Mouse (Mus musculus): ENCODE data around the gene Guca1a.

Guca1a gene

DNA sequence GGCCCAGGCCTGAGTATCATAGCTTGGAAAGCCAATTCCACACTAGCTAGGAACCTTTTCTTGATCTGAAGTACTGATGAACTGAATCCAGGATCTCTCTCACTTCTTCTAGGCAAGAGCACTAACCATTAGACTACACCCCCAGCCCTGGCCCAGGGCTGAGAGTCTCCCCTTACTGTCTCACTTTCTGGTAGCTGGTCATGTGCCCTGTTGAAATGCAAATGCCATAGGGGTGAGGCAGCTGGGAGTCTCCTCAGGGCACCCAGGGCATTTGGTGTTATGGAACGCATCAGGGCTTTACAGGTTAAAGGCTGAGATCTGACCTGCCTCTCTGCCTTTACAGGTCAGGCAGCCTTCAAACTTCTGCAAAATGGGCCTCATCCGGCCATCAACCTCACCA lies 19.8 kb upstream of the Guca1a start:
- DNase-seq (ENCODE audit: extremely low spot score, low spot score): no peak

DNA sequence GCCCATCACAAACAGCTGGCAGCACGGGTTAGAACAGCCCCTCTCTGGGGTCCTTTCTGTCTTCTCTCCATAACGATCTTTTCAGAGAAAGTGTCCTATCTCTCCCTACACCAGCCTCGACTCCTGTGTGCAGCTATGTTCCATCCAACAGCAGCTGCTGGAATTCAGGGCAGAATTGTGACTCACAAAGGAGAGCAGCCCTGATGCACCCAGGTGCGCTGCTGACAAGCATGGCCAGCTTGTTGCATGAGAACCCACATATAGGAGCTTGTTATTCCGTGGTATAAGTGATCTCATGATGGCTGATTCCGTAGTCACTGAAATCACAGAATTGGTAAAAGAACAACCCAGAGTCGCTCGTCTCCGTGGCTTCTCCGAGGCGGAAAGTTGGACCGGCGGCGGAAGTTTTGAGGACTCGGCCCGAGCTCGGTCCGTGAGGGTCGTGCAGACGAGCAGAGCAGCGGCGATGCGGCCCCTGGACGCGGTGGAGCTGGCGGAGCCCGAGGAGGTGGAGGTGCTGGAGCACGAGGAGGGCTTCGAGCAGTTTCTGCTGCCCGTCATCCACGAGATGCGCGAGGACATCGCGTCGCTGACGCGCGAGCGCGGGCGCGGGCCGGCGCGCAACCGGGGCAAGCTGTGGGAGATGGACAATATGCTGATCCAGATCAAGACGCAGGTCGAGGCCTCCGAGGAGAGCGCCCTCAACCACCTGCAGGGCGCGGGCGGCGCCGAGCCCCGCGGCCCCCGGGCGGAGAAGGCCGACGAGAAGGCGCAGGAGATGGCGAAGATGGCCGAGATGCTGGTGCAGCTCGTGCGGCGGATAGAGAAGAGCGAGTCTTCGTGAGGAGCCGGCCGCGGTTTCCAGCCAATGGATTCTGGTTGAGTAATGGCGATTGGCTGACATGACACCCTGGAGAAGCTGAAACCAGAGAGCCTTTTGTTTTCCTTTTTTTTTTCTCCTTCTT lies 9.8 kb upstream of the Guca1a start:
- DNase-seq (ENCODE audit: extremely low spot score, low spot score): peak; percentile 46

DNA sequence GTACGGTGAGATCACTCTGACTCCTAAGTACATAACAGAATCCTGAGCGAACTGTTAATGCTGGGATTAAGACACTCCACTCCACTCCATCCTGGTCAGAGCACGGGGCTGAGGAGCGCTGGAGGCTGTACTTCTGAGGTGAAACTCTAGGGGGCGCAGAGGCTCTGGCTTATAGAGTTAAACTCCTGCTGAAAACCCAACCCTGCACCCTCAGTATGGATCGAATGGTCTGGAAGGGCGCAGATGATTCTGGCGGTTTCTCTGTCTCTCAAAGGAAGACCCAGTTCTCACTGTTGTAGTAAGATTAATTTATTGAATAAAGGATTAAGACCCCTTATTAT lies 8.1 kb upstream of the Guca1a start:
- peak; percentile 75 for DNase-seq (ENCODE audit: extremely low spot score, low spot score)

DNA sequence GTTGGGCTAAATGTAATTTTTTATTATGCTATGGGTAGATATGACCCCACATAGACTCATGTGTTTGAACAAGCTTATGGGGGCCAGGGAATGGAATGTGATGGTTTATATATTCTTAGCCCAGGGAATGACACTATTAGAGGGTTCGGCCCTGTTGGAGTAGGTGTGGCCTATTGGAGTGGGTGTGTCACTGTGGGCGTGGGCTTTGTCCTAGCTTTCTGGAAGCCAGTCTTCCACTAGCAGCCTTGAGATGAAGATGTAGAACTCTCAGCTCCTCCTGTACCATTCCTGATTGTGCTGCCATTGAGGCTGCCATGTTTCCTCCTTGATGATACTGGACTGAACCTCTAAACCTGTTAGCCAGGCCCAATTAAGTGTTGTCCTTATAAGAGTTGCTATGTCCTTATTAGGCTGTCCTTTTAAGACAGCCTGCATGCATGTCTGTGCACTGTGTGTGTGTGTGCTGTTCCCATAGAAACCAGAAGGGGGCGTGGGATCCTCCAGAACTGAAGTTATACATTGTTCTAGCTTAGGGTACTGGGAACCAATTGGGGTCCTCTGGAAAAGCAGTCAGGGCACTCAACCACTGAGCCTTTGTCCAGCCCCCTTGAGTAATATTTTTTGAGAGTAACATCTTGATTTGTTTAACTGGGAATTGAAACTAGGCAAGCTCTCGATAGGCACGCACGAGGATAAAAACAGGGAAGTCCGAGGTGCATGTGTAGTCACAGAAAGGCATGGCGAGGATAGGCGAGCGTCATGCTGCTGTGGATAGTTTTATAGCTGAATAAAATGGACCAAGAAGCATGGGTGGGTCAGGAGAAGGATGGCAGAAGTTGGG lies 7.6 kb upstream of the Guca1a start:
- no peak for DNase-seq (ENCODE audit: extremely low spot score, low spot score)

DNA sequence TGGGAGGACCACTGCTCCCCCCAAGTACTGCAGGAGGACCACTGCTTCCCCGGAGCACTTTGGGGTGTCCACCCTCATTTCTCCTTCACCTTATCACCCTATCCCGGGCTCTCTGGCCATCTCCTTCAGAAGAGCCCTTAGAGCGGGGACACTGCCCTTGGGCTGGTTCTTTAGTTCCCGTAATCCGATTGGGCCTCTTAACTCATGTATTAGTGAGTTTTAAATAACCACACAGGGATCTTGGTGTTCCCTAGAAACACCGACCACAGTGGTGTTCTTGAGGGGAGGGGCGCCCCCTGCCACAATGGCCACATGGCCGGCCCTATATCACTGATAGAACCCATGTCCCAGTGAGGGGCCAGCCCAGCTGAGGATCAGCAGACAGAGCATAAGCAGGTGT lies 1.3 kb downstream of the Guca1a start:
- DNase-seq (ENCODE audit: extremely low spot score, low spot score): no peak

DNA sequence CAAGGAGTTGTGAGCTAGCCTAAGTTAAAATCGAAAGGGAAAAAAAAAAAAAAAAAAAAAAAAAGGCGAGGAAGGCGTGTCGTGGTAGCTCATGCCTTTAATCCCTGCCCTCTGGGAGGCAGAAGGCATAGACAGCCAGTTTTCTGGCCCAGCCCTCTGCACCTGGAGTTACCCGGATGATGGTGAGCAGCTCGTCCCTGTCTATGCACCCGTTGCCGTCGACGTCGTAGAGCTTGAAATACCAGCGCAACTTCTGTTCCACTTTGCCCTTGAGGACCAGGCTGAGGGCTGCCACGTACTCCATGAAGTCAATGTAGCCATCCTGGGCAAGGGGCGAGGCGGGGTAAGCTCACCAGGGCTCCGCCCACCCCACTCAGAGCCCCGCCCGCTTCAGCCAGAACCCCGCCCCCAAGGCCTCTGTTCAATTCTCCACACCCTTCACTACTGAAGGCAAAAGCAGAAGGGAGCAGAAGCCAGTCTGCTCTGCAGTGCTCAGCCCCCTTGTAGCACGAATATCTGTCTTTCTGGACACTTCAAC lies 4.9 kb downstream of the Guca1a start:
- DNase-seq (ENCODE audit: extremely low spot score, low spot score): peak; percentile 52

DNA sequence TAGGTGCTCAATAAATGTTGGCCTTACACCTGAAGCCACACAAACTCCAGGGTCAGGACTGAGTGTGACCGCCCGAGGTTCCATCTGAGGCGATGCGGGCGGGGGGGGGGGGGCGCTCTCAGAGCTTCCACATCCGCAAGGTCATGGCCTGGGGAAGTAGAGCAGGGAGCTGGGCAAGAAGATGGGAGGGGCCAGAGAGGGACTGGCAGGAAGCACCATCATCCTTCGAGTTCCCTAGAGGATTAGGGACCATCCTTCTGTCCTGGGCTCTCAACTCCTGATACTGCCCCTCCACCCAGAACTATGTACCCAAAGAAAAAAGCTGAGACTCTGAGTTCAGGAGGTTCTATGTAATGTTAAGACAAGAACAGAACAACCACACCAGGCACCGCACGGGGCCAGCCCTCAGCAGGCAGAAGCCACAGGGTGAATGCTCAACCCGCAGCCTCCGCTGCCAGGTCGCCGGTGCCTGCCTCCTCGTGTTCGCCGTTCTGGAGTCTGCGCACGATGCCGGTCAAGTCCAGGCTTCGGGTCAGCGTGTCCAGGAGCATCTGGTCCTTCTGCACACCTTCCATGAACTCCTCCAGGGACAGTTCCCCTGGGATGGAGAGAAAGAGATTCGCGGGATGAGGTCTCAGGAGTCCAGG lies 6.0 kb downstream of the Guca1a start:
- DNase-seq (ENCODE audit: extremely low spot score, low spot score): peak; percentile 39

DNA sequence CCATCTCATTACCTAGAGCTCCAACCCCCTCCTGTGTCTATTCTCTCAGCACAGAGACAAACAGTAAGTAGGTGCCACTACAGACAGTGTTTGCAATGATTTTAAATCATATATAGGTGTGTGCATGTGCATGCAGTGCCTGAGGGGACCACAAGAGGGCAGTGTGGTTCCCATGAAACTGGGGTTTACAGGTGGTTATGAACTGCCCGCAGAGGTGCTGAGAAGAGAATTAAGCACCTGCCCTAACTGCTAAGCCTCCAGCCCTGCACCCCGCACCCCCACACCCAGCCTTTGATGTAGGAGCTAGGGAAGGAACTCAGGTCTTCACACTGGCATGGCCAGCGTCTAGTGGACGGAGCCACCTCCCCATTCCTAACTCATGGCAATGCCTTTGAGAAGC lies 13.7 kb downstream of the Guca1a start:
- DNase-seq (ENCODE audit: extremely low spot score, low spot score): peak; percentile 49

DNA sequence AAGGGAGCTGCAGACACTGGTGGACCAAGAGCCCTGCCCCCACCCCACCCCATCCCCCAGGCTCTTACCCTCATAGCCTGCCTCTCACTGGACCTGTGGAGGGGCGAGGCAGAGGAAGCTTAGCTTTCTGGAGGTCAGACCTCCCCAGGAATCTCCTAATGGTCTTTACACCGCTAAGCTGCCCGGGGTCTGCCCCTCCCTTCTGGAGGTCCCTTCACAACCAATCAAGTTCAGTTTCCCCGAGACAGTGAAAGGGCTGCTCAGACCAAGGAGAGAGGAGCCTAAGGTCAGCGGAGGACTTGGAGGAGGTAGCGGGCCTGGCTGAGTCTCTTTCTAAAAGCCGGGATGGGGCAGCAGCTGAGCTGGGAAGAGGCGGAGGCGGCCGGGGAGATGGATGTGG lies 15.2 kb downstream of the Guca1a start, which contains the start of gene Guca1b:
Guca1b (plus strand) TSS at position 249 of the 400 bp plus-strand sequence.
- DNase-seq (ENCODE audit: extremely low spot score, low spot score): no peak

DNA sequence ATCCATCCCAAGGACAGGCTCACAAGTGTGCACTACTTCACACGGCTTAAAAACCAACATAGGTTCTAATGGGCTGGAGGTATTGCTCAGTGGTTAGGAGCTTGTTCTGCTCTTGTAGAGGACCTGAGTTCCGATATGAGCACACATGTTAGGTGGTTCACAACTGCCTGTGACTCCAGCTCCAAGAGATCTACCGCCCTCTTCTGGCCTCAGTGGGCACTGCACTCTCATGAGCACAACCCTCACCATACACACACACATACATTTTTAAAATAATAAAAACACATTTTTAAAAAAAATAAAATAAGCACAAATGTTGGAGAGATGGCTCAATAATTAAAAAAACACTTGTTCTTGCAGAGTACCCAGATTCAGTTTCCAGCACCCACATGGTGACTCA lies 16.3 kb downstream of the Guca1a start:
- DNase-seq (ENCODE audit: extremely low spot score, low spot score): no peak

DNA sequence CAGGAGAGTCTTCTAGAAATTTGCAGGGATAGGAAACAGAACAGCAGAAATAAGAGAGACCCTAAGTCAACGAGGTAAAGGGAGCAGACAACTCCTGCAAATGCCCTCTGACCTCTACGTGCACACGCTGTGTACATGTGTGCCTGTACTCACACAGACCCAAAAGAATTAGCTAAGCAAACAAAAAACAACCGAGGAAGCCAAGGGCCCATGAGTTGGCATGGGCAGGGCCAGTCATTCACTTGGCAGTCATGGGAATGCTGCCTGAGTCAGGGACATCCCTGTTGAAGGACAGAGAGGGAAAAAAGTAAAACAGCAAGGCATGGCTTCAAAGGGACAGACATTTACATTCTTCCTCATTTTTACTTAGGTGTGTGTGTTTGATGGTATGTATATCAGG lies 17.1 kb downstream of the Guca1a start:
- no peak for DNase-seq (ENCODE audit: extremely low spot score, low spot score)

DNA sequence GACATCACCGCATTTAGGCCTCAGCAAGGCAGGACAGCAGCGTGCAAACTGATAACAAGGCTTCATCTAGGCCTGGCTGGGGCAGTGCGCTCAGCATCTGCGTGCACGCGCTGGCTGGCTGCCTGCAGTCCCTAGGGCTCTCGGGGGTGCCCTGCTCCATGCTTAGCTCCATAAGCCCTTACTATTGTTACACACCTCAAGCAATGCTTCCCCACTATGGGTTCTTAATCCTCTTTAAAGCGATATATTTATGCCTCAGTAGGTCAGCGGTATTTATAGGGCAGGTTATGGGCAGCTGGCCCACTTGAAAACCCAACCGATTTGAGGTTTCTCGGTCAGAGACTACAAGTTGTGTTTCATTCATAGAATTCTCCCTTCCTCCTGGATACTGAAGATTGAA lies 18.5 kb downstream of the Guca1a start:
- no peak for DNase-seq (ENCODE audit: extremely low spot score, low spot score)

DNA sequence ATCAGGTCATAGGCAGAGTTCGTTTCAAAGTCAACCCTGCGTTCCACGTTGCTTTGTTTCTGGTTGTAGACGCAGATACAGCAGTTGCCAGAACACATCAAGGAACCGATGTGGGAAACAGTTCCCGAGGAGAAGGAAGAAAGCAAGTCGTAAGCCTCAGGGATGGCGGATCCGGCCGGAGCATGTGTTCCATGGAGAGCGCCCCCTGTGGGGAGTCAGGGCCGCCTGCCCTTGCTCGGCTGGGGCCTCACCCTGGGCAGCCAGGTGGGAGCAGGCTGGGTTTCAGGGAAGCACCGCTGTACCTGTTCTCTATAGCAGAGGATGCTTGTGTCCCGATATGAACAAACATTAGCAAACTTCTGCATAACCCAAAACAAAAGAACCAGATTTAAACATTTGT lies 22.3 kb downstream of the Guca1a start:
- no peak for DNase-seq (ENCODE audit: extremely low spot score, low spot score)

DNA sequence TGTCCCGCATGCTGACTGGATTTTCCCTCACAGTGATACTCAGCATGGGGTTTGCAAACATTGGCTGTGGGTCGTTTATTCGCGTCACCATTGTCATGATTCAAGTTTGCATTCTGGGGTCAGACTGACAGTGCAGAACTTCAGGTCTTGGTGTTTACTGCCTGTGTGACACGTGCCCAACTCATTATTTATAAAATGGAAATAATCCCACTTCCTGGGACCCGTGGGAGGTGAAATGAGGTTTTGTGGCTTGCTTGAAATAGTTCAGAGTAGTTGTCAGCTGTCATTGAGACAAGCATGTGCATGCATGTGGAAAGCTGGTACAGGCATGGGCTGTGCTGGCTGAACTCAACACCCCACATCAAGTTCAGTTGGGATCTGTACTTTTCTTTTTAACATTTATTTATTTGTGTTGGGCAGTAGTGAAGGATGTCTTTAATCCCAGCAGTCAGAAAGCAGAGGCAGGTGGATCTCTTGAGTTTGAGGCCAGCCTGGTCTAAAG lies 23.6 kb downstream of the Guca1a start:
- DNase-seq (ENCODE audit: extremely low spot score, low spot score): no peak

DNA sequence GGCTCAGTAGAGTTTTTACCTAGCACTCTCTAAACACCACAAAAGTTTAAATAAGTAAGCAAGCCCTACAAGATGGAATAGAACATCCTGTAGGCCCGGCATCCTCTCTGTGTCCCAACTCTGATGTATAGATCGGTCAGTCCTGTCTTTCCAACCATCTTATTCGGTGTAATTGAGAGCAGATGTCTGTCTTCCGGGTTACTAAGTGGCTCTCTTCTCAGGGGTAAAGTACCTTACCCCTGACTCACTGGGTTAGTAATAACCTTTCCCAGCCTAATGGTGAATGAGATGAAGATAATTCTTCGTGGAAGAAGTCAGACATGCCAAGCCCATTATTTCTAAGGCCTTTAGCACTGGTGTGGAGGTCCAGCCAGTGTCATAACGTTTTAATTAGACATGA lies 26.4 kb downstream of the Guca1a start:
- no peak for DNase-seq (ENCODE audit: extremely low spot score, low spot score)

DNA sequence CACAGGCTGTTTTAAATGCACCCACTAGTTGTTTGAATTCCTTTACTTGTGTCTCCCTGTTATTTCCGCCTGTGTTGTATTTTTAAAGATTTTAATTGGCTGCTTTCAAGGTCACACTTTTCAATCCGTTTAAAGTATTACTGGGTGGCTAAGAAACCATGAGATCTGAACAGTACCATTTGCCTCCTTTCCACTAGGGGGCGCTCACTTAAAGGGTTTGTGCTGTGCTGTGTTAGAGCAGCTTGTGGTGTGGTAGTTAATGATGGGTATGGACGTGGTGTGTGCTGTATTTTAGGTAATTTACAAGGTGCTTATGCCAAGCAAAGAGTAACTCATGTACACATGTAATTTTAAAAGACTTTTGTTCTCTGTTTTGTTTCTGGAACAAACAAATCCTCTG lies 28.9 kb downstream of the Guca1a start:
- peak; percentile 58 for DNase-seq (ENCODE audit: extremely low spot score, low spot score)

DNA sequence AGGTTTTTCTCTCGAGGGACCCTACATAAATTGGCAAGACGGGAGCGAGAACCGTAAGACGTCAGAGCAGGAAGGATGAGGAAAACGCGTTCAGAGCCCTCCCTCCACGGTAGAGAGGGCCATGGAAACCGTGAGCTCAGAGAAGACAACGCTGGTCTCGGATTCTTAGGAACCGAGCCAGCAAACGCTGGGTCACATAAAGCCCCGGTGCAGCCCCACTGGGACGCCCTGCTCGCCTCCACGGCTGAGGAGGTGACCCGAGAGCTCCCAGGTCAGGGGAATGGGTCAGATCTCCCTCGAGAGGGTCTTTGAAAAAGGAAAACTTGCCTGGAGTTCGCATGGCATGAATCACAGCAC lies 31.3 kb downstream of the Guca1a start:
- no peak for DNase-seq (ENCODE audit: extremely low spot score, low spot score)

DNA sequence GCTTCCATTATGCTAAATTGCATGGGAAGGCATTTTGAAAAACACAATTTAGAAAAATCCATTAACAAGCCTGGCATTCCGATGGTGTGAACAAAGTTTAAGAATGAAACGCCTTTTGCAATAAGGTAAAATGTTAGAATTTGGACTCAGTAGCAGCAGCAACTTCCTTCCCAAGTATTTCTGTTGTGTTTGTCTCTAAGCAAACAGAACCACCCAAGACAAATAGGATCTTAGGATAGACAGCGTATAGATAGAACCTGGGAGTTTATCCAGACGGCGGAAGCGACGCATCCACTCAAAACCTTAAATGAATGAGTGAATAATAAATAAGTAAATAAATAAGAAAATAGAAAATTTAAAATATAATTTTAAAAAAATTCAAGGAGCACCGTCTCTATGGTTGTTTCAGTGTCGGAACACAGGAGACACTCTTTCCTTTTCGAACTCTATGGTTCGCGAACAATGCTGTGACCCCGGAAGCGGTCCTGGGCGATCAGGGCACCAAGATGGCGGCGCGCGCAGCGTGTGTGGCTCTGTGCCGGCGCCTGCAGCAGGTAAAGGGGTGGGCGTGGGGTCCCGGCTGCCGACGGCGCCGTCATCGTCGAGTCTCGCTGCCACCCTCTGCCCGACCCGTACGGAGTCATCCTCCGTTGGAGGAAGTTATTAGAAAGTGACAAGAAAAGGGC lies 31.8 kb downstream of the Guca1a start, which contains the start of gene Mrps10:
Mrps10 (plus strand) TSS at position 487 of the 686 bp plus-strand sequence.
- peak; percentile 88 for DNase-seq (ENCODE audit: extremely low spot score, low spot score)

DNA sequence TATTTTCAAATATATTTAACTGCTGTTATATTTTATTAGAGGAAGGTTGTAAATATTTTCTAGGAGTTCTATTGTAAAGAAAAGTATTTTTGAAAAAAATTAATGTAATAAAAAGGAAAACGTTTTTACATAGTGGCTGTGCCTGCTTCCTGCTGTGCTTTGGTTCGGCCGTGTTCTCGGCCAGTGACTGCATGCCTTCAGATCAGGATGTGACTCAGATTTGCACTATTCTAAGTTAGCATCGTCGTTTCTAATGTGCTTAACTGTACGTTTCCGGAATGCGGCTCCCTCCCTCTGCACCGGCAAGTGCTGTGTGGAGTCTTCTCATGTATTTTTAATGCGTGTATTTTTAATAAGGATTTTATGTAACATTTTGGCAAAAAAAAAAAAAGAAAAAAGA lies 39.0 kb downstream of the Guca1a start:
- no peak for DNase-seq (ENCODE audit: extremely low spot score, low spot score)

DNA sequence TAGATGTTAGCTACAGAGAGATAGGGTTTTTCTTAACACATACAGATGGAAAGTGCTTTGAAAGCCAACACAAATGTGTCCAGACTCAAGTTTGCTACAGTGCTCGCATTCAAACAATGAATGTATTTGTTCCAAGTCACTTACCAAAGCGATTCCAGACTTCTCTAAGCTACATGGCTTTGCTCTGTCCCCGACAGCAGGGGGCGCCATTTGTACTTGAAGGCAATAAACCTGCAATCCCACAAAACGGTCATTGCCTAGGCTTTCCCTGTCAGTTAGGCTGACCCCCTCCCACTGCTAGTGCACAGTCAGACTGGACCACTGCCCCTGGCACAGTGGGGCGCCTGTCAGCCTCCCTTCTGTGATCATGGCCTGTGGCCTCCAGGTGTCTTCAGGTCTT lies 40.4 kb downstream of the Guca1a start:
- peak; percentile 44 for DNase-seq (ENCODE audit: extremely low spot score, low spot score)

Measured in neural tube, embryonic 10.5 days (tissue).